Mouse (Mus musculus): ENCODE measurements around the gene Tekt1.

GRCm38 (mm10) chr11:72401068-72401467, 38.8 kb upstream of the Tekt1 start:
- TF ChIP-seq CTCF (conservative IDR thresholded peaks at IDR 0.05 in 1 of 2, IDR thresholded peaks at IDR 0.05 in 1 of 2; ENCODE audit: low read depth in 2 of 2, low read length in 2 of 2) (no peak), UBTF (IDR thresholded peaks at IDR 0.05; ENCODE audit: low read depth, low read length) (no peak), EP300 (IDR thresholded peaks at IDR 0.05; ENCODE audit: low read length) (no peak), USF2 (conservative IDR thresholded peaks at IDR 0.05; ENCODE audit: low read depth, low read length) (no peak), MEF2A (IDR thresholded peaks at IDR 0.05; ENCODE audit: borderline replicate concordance, low read depth, low read length) (no peak), RAD21 (IDR thresholded peaks at IDR 0.05; ENCODE audit: low read depth, low read length) (no peak), ETS1 (conservative IDR thresholded peaks at IDR 0.05; ENCODE audit: low read depth, low read length) (no peak), PAX5 (IDR thresholded peaks at IDR 0.05; ENCODE audit: low read length) (no peak), SMC3 (IDR thresholded peaks at IDR 0.05; ENCODE audit: low read depth, low read length) (no peak), POLR2A (IDR thresholded peaks at IDR 0.05; ENCODE audit: low read depth, low read length) (no peak), GABPA (IDR thresholded peaks at IDR 0.05; ENCODE audit: insufficient replicate concordance, low read depth, low read length) (no peak), MAZ (IDR thresholded peaks at IDR 0.05; ENCODE audit: low read depth, low read length) (no peak), MAX (IDR thresholded peaks at IDR 0.05; ENCODE audit: low read length) (no peak), CHD2 (IDR thresholded peaks at IDR 0.05; ENCODE audit: low read length) (no peak)

Data from CH12.LX (cell line).